Mouse (Mus musculus) myocyte (in vitro differentiated cells): ENCODE data around the gene Pcdh10.

Experiments
- CEBPB ChIP-seq: IDR thresholded peaks from 2 replicates; pipeline ENCODE4 v1.6.1; 2011; ENCODE audit warnings: mild to moderate bottlenecking, moderate library complexity; ENCODE audit not compliant: poor library complexity, insufficient read depth, severe bottlenecking
- E2F4 ChIP-seq: IDR thresholded peaks from one replicate; pipeline ENCODE4 v1.6.1; 2011; ENCODE audit warnings: mild to moderate bottlenecking, control low read depth, moderate library complexity; ENCODE audit not compliant: insufficient read depth
- MAX ChIP-seq: IDR thresholded peaks from one replicate; pipeline ENCODE4 v1.6.1; 2011; ENCODE audit warnings: low read depth, mild to moderate bottlenecking, control low read depth
- MYOD1 ChIP-seq, 3 experiments: IDR thresholded peaks; one replicate each; pipeline ENCODE4 v1.6.1; 2011; ENCODE audit warnings: control low read depth in 2 of 3, low read depth in 2 of 3, mild to moderate bottlenecking in 2 of 3, moderate library complexity in 1 of 3; ENCODE audit not compliant: insufficient read length in 2 of 3, control insufficient read depth in 1 of 3
- MYOG ChIP-seq, 3 experiments: IDR thresholded peaks; one replicate each; pipeline ENCODE4 v1.6.1; 2011; ENCODE audit warnings: control low read depth in 2 of 3, low read depth in 2 of 3, mild to moderate bottlenecking in 2 of 3; ENCODE audit not compliant: insufficient read length in 2 of 3, control insufficient read depth in 1 of 3, insufficient read depth in 1 of 3
- POLR2A ChIP-seq: IDR thresholded peaks from one replicate; pipeline ENCODE4 v1.6.1; 2011; ENCODE audit warnings: low read depth, mild to moderate bottlenecking, control low read depth, moderate library complexity; ENCODE audit not compliant: insufficient read length
- POLR2AphosphoS2 ChIP-seq: IDR thresholded peaks from one replicate; pipeline ENCODE4 v1.6.1; 2011; ENCODE audit warnings: low read depth, control low read depth; ENCODE audit not compliant: insufficient read length
- REST ChIP-seq: IDR thresholded peaks from one replicate; pipeline ENCODE4 v1.6.1; 2011; ENCODE audit warnings: mild to moderate bottlenecking, control low read depth, moderate library complexity; ENCODE audit not compliant: insufficient read depth, insufficient read length
- TCF12 ChIP-seq: IDR thresholded peaks from one replicate; pipeline ENCODE4 v1.6.1; 2011; ENCODE audit warnings: mild to moderate bottlenecking, control low read depth; ENCODE audit not compliant: poor library complexity, insufficient read depth, severe bottlenecking
- TCF3 ChIP-seq: IDR thresholded peaks from one replicate; pipeline ENCODE4 v1.6.1; 2011; ENCODE audit warnings: low read depth, control low read depth; ENCODE audit not compliant: insufficient read length
- USF1 ChIP-seq: IDR thresholded peaks from one replicate; pipeline ENCODE4 v1.6.1; 2011; ENCODE audit warnings: low read depth, mild to moderate bottlenecking, control low read depth, moderate library complexity

GRCm38 (mm10) chr3:45397101-45397500, 18.9 kb downstream of the Pcdh10 start:
- TF ChIP-seq POLR2A (no peak), MAX (no peak), TCF3 (no peak), USF1 (no peak), CEBPB (no peak), POLR2AphosphoS2 (no peak), MYOD1 (IDR thresholded peaks at IDR 0.05; ENCODE audit: control insufficient read depth in 1 of 3, insufficient read length in 2 of 3, low read depth in 2 of 3) (no peak), MYOG (IDR thresholded peaks at IDR 0.05; ENCODE audit: control insufficient read depth in 1 of 3, insufficient read depth in 1 of 3, insufficient read length in 2 of 3, low read depth in 2 of 3) (no peak), TCF12 (no peak), E2F4 (no peak), REST (no peak)
